Mouse (Mus musculus) lung, embryonic 16.5 days (tissue): ENCODE data around the gene Zfpm1. TPM values are rescaled to one million over a fixed set of nuclear protein-coding genes. Genes with fewer than 3 reads are reported as not detected.
A peak's percentile ranks its signal among the peaks of the same experiment; 100 is the strongest.
"Not testable (repeated sequence)": the region's sequence is repeated elsewhere in the genome, so short reads cannot be mapped to it uniquely, and the experiment has no call there.

ENCODE experiments used
- ATAC-seq: fragments of 200-750 bp; cut with Nextera tagmentation; 2 replicates; pipeline ENCODE4 v1.8.0; 2017; ENCODE audit warnings: low read depth, mild to moderate bottlenecking, moderate library complexity
- H3K27ac ChIP-seq: fragments of 300-500 bp; sonication (generic); 2 replicates; pipeline ENCODE4 v1.5.1; 2014; ENCODE audit warnings: mild to moderate bottlenecking, control low read depth, low read length
- H3K27me3 ChIP-seq: fragments of 300-500 bp; sonication (generic); 2 replicates; pipeline ENCODE4 v1.6.1; 2014; ENCODE audit warnings: low read depth, low read length, mixed read lengths; ENCODE audit not compliant: control insufficient read depth, insufficient read depth
- H3K36me3 ChIP-seq: fragments of 300-500 bp; sonication (generic); 2 replicates; pipeline ENCODE4 v1.6.1; 2014; ENCODE audit warnings: low read length; ENCODE audit not compliant: control insufficient read depth, insufficient read depth
- H3K4me1 ChIP-seq: fragments of 300-500 bp; sonication (generic); replicated peaks from 2 replicates; pipeline ENCODE4 v1.6.1; 2014; ENCODE audit warnings: low read length, mixed read lengths; ENCODE audit not compliant: control insufficient read depth, insufficient read depth
- H3K4me2 ChIP-seq: fragments of 300-500 bp; sonication (generic); 2 replicates; pipeline ENCODE4 v1.6.1; 2014; ENCODE audit warnings: low read depth, low read length, control low read depth
- H3K4me3 ChIP-seq: fragments of 300-500 bp; sonication (generic); 2 replicates; pipeline ENCODE4 v1.5.1; 2014; ENCODE audit warnings: mild to moderate bottlenecking, low read length, control low read depth
- H3K9ac ChIP-seq: fragments of 300-500 bp; sonication (generic); 2 replicates; pipeline ENCODE4 v1.6.1; 2014; ENCODE audit warnings: low read length, control low read depth
- H3K9me3 ChIP-seq: fragments of 300-500 bp; sonication (generic); 2 replicates; pipeline ENCODE4 v1.6.1; 2016; ENCODE audit warnings: low read length; ENCODE audit not compliant: control insufficient read depth
- WGBS: fragments of 180-500 bp; shearing (Covaris S2); extraction: QIAGEN DNeasy Blood & Tissue Kit; methylation state at CpG from one replicate; pipeline ENCODE4 v1.1.7; 2014; 5-methylcytosine and 5-hydroxymethylcytosine counted together
- polyA plus RNA-seq: library from polyadenylated mRNA; unstranded; fragments of >200 nt; fragmentation: Nextera tagmentation; extraction: Ambion mirVana; gene quantifications from 2 replicates; pipeline ENCODE4 v1.2.1, GENCODE M21; 2015

The Zfpm1 gene
- polyA plus RNA-seq, 1 experiment from 2014 or later = 1.2 TPM

DNA sequence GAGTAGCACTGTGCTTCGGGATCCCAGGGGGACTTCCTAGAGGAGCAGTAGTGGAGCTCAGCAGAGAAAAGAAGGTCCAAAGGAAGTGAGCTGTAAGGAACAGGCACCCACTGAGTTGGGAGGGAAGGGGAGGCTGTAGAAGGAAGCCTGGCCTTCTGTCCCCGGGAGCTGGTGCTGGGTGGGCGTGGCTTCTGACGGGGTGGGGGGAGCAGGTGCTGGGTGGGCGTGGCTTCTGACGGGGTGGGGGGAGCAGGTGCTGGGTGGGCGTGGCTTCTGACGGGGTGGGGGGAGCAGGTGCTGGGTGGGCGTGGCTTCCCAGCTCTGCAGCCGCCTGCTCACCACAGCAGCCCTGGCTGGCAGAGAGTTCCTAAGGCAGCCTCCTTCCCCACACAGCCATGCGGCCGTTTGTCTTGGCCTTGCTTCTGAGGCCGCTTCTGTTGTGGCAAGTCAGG is 42.0 kb downstream of the Zfpm1 start:
- Histone ChIP-seq H3K9ac (peak overlapping the region; percentile 16; the same call in 1 of the 2 replicates), H3K4me1 (peaks cover 28% of the 10 kb centered on the region), H3K27ac (peak overlapping the region; percentile 52)
- H3K27me3 ChIP-seq, H3K4me2 ChIP-seq, H3K36me3 ChIP-seq, H3K4me3 ChIP-seq, H3K9me3 ChIP-seq: not testable (repeated sequence)
- 21% methylated on average over 9 of the region's 13 CpGs for WGBS
- peak; percentile 70 for ATAC-seq

GRCm38 (mm10) chr8:122325196-122325595 is 43.3 kb downstream of the Zfpm1 start:
- Histone ChIP-seq H3K4me1 (peaks cover 28% of the 10 kb centered on the region), H3K9me3 (no peaks in the 10 kb centered on the region), H3K4me3 (no peak overlapping the region), H3K9ac (no peak overlapping the region; the same call in 1 of the 2 replicates), H3K36me3 (peaks cover 2% of the 10 kb centered on the region; the same call in 1 of the 2 replicates), H3K27me3 (no peaks in the 10 kb centered on the region), H3K4me2 (no peak overlapping the region), H3K27ac (no peak overlapping the region)
- 38% methylated on average over 2 of the region's 2 CpGs for WGBS
- no peak for ATAC-seq

GRCm38 (mm10) chr8:122326114-122326542 is 44.2 kb downstream of the Zfpm1 start:
- H3K4me1 ChIP-seq = peaks cover 32% of the 10 kb centered on the region
- peaks cover 2% of the 10 kb centered on the region; the same call in 1 of the 2 replicates for H3K36me3 ChIP-seq

GRCm38 (mm10) chr8:122329072-122329471 is 47.1 kb downstream of the Zfpm1 start:
- no peaks in the 10 kb centered on the region for H3K9me3 ChIP-seq
- no peak for ATAC-seq
- H3K36me3 ChIP-seq = peaks cover 2% of the 10 kb centered on the region; the same call in 1 of the 2 replicates
- H3K27me3 ChIP-seq = no peaks in the 10 kb centered on the region
- no peak overlapping the region for H3K9ac ChIP-seq
- H3K27ac ChIP-seq = no peak overlapping the region
- peaks cover 39% of the 10 kb centered on the region for H3K4me1 ChIP-seq
- 46% methylated on average over 8 of the region's 8 CpGs for WGBS
- H3K4me3 ChIP-seq = no peak overlapping the region
- H3K4me2 ChIP-seq = no peak overlapping the region

More at GRCm38 (mm10) chr8:122326114-122326542, 44.2 kb downstream of the Zfpm1 start:
- ATAC-seq = no peak
- 33% methylated on average over 14 of the region's 14 CpGs for WGBS
- H3K9me3 ChIP-seq = no peaks in the 10 kb centered on the region
- H3K27ac ChIP-seq = no peak overlapping the region
- H3K4me2 ChIP-seq = peak overlapping the region; percentile 4; the same call in 1 of the 2 replicates
- no peaks in the 10 kb centered on the region for H3K27me3 ChIP-seq
- no peak overlapping the region for H3K4me3 ChIP-seq
- H3K9ac ChIP-seq = peak overlapping the region; percentile 29; the same call in 1 of the 2 replicates

- ATAC-seq = no peak
- WGBS = 83% methylated on average over 22 of the region's 22 CpGs
- Histone ChIP-seq H3K4me3 (no peak overlapping the region), H3K9me3 (no peaks in the 10 kb centered on the region), H3K4me2 (no peak overlapping the region), H3K4me1 (peaks cover 33% of the 10 kb centered on the region), H3K36me3 (peaks cover 2% of the 10 kb centered on the region; the same call in 1 of the 2 replicates), H3K9ac (no peak overlapping the region), H3K27ac (no peak overlapping the region), H3K27me3 (peaks cover under 1% of the 10 kb centered on the region; the same call in 1 of the 2 replicates)
Observed at GRCm38 (mm10) chr8:122329553-122330239, 47.8 kb downstream of the Zfpm1 start.

DNA sequence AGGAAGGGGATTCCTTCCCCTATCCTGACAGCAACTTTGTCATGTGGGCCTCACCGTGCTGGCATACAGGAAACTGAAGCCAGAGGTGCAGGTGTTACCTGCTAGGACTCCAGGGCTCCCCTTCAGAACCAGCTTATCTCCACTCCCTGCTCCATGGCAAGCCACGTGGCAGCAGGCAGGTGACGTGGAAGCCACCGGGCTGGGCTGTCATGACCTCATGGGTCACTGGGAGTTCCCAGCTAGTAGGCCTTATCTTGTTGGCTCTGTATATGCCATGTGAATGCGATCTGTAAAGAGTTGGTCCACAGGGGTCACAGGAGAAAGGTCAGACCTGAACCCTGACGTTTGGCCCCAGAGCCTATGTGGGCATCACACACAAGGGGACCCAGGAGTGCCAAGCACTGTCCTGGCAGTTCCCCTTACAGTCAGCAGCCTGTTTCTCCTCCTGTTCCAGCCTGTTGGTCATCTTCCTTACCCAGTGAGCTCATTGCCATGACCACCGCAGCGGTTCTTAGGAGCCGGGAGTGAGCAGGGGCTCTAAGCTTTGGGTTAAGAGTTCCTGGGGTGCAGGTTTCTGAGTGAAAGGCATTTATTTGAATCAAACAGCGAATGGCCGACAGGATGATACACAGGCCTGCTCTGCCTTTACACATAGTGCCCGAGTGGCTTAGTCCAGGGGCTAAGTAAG is 48.6 kb downstream of the Zfpm1 start:
- Histone ChIP-seq H3K27me3 (peaks cover 8% of the 10 kb centered on the region; the same call in 1 of the 2 replicates), H3K4me1 (peaks cover 27% of the 10 kb centered on the region), H3K4me2 (no peak overlapping the region), H3K4me3 (no peak overlapping the region), H3K36me3 (no peaks in the 10 kb centered on the region; the same call in 1 of the 2 replicates), H3K9me3 (no peaks in the 10 kb centered on the region), H3K27ac (peak overlapping the region; percentile 54), H3K9ac (no peak overlapping the region)
- ATAC-seq = no peak
- 62% methylated on average over 12 of the region's 12 CpGs for WGBS

- H3K9me3 ChIP-seq = no peaks in the 10 kb centered on the region
- 47% methylated on average over 3 of the region's 3 CpGs for WGBS
- peaks cover 11% of the 10 kb centered on the region; the same call in 1 of the 2 replicates for H3K27me3 ChIP-seq
- H3K4me1 ChIP-seq = peaks cover 29% of the 10 kb centered on the region
- no peak overlapping the region for H3K4me2 ChIP-seq
- H3K36me3 ChIP-seq = no peaks in the 10 kb centered on the region; the same call in 1 of the 2 replicates
- no peak overlapping the region for H3K4me3 ChIP-seq
- peak; percentile 77 for ATAC-seq
- peak overlapping the region; percentile 54 for H3K27ac ChIP-seq
- H3K9ac ChIP-seq = no peak overlapping the region
Observed at GRCm38 (mm10) chr8:122331134-122331523, 49.2 kb downstream of the Zfpm1 start.

DNA sequence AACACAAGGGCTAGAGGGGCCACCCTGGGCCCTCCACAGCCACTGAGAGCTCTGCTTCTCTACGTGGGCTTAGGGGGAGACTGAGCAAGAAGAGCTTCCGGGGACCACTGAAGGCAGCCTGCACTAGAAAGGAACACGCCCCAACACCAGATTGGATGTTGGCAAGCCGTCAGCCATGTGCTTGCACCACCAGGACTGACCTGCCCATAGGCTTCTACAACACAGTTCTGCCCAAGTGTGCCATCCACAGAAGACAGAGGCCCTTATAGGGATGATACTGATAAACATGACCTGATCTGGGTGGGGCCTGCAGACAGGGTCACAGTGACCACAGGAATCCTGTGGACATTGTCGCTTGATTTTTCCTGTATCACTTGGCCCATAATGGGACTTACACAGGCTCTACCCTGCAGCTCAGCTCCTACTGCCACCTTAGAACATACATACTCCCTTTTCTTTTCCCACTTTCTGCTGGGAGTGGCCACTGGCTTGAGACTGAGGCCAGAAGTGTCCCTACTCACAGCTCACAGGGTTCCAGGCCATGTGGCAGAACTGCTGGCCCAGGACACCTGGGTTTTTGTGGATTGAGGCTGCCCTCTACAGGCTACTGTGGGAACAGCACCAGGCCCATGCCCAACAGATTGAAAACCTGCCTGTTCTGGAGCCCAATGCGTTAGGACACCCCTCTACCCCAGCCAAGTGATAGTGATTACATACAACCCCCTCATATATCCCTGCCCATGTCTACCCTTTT is 51.0 kb downstream of the Zfpm1 start:
- H3K36me3 ChIP-seq = no peaks in the 10 kb centered on the region; the same call in 1 of the 2 replicates
- ATAC-seq = peak; percentile 23

More for the DNA sequence above, 51.0 kb downstream of the Zfpm1 start:
- Histone ChIP-seq H3K27ac (no peak overlapping the region), H3K9ac (no peak overlapping the region), H3K4me1 (peaks cover 32% of the 10 kb centered on the region), H3K9me3 (no peaks in the 10 kb centered on the region), H3K4me3 (no peak overlapping the region), H3K4me2 (no peak overlapping the region), H3K27me3 (peaks cover 24% of the 10 kb centered on the region)
- 69% methylated on average over 6 of the region's 6 CpGs for WGBS
